Mouse (Mus musculus) small intestine, adult 2 months (tissue): ENCODE measurements around the gene Gtf2i.

Source experiments
- CTCF ChIP-seq: fragments of 200-500 bp; IDR thresholded peaks from 2 replicates; pipeline ENCODE4 v1.5.1; 2012; ENCODE audit warnings: low read depth, mild to moderate bottlenecking, control low read depth, inconsistent platforms, low read length, moderate library complexity, mixed read lengths; ENCODE audit not compliant: insufficient replicate concordance, insufficient read length; ENCODE audit errors: extremely low read depth
- POLR2A ChIP-seq: fragments of 200-500 bp; IDR thresholded peaks from 2 replicates; pipeline ENCODE4 v1.6.1; 2012; ENCODE audit warnings: low read depth, mild to moderate bottlenecking, control low read depth, inconsistent platforms, low read length, moderate library complexity

DNA sequence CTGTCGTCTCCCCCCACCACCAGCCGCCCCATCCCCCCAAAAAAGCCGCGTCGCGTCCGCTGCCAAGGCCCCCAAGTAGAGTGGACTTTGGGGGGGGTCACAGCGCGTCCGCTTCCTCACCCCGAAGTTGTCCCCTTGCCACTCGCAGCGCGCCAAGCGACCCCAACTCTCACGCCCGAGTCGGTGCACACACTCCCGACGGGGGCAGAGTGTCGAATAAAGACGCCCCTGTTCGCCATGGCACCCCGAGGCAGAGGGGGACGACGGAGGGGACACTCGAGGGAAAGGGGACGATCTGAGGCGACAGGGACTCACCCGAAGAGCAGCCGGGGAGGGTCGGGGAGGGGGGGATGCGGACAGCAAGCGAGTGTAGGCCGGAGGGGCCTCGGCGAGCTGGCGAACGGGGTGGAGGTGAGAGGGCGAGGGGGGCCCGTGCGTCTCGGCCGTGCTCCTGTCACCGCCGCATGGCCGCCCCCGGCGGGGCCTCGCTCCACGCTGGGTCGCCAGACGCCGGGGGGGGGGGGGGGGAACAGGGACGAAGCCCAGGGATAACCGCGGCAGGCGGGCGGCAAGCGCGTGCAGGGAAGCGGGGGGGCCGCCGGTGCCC lies 389 bp downstream of the Gtf2i start:
- no peak for TF ChIP-seq CTCF
- no peak for TF ChIP-seq POLR2A
